Mouse (Mus musculus) forebrain, embryonic 12.5 days (tissue): ENCODE measurements around the gene Ntm. TPM values are rescaled to one million over a fixed set of nuclear protein-coding genes. Genes with fewer than 3 reads are reported as not detected.

Experiments
- ATAC-seq: fragments of 200-750 bp; cut with Nextera tagmentation; 2 replicates; pipeline ENCODE4 v1.8.0; 2017; ENCODE audit warnings: moderate TSS enrichment; ENCODE audit not compliant: low FRiP score
- H3K27ac ChIP-seq: fragments of 300-500 bp; sonication (generic); 2 replicates; pipeline ENCODE4 v1.5.1; 2016; ENCODE audit warnings: mild to moderate bottlenecking
- H3K27me3 ChIP-seq: fragments of 300-500 bp; sonication (generic); 2 replicates; pipeline ENCODE4 v1.6.1; 2016; ENCODE audit warnings: mild to moderate bottlenecking
- H3K36me3 ChIP-seq: fragments of 300-500 bp; sonication (generic); replicated peaks from 2 replicates; pipeline ENCODE4 v1.6.1; 2016; ENCODE audit warnings: mild to moderate bottlenecking
- H3K4me1 ChIP-seq: fragments of 300-500 bp; sonication (generic); 2 replicates; pipeline ENCODE4 v1.6.1; 2016
- H3K4me2 ChIP-seq: fragments of 300-500 bp; sonication (generic); 2 replicates; pipeline ENCODE4 v1.6.1; 2016; ENCODE audit warnings: mild to moderate bottlenecking, moderate library complexity
- H3K4me3 ChIP-seq: fragments of 300-500 bp; sonication (generic); replicated peaks from 2 replicates; pipeline ENCODE4 v1.5.1; 2016; ENCODE audit warnings: mild to moderate bottlenecking
- H3K9ac ChIP-seq: fragments of 300-500 bp; sonication (generic); 2 replicates; pipeline ENCODE4 v1.6.1; 2016; ENCODE audit warnings: mild to moderate bottlenecking
- H3K9me3 ChIP-seq: fragments of 300-500 bp; sonication (generic); 2 replicates; pipeline ENCODE4 v1.6.1; 2016
- WGBS: fragments of 180-500 bp; shearing (Covaris S2); methylation state at CpG from one replicate; pipeline ENCODE4 v1.1.7; 2016; 5-methylcytosine and 5-hydroxymethylcytosine counted together
- polyA plus RNA-seq: library from polyadenylated mRNA; unstranded; fragments of >200 nt; fragmentation: Nextera tagmentation; extraction: Ambion mirVana; gene quantifications from 2 replicates; pipeline ENCODE4 v1.2.1, GENCODE M21; 2016

The Ntm gene
- polyA plus RNA-seq, 1 experiment from 2014 or later, result 34.6 TPM

- Histone ChIP-seq H3K9ac (no peak overlapping the region), H3K4me3 (no peak overlapping the region), H3K4me2 (no peak overlapping the region), H3K4me1 (peaks cover 14% of the 10 kb centered on the region), H3K27ac (no peak overlapping the region), H3K9me3 (no peaks in the 10 kb centered on the region), H3K36me3 (no peaks in the 10 kb centered on the region), H3K27me3 (peaks cover 17% of the 10 kb centered on the region)
- ATAC-seq, result no peak
- WGBS, result 90% methylated on average over 4 of the region's 4 CpGs
These were observed 199.6 kb downstream of the Ntm start for GRCm38 (mm10) chr9:29763338-29763737.

- Histone ChIP-seq H3K9ac (no peak overlapping the region), H3K4me2 (no peak overlapping the region), H3K27ac (no peak overlapping the region), H3K4me3 (no peak overlapping the region), H3K9me3 (no peaks in the 10 kb centered on the region), H3K4me1 (peaks cover 14% of the 10 kb centered on the region), H3K36me3 (no peaks in the 10 kb centered on the region), H3K27me3 (peaks cover 17% of the 10 kb centered on the region)
- ATAC-seq, result no peak
- WGBS, result 28% methylated on average over 8 of the region's 8 CpGs
These were observed 200.9 kb downstream of the Ntm start for GRCm38 (mm10) chr9:29761952-29762586.

- Histone ChIP-seq H3K9me3 (no peaks in the 10 kb centered on the region), H3K27me3 (peaks cover 17% of the 10 kb centered on the region), H3K4me1 (peaks cover 11% of the 10 kb centered on the region), H3K9ac (no peak overlapping the region), H3K36me3 (no peaks in the 10 kb centered on the region), H3K27ac (no peak overlapping the region), H3K4me2 (no peak overlapping the region), H3K4me3 (no peak overlapping the region)
- 81% methylated on average over 5 of the region's 5 CpGs for WGBS
- ATAC-seq, result no peak
These were observed 201.4 kb downstream of the Ntm start for GRCm38 (mm10) chr9:29761511-29761910.

DNA sequence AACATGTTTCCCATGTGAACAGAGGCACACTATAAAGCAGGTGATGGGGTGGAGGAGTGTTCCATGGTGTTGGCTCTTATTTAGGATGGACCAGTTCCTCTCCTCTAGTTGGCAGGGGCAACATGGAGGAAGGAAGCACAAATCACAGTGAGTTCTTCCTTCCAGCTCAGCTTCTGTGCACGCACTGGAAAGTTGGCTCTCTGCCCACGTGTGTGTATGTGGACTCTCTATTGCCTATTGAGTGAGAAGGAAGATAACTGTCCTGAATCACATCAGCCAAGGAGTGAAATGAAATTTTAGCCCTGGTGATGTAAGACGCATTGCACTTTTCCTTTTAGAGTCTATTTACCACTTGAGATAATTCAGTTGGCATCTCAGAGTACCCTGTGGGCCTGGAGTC lies 203.0 kb downstream of the Ntm start:
- Histone ChIP-seq H3K27me3 (peaks cover 17% of the 10 kb centered on the region), H3K36me3 (no peaks in the 10 kb centered on the region), H3K4me3 (no peak overlapping the region), H3K27ac (no peak overlapping the region), H3K4me1 (peaks cover 11% of the 10 kb centered on the region), H3K9ac (no peak overlapping the region), H3K4me2 (no peak overlapping the region), H3K9me3 (no peaks in the 10 kb centered on the region)
- no peak for ATAC-seq
- 87% methylated on average over 3 of the region's 3 CpGs for WGBS

- Histone ChIP-seq H3K4me2 (no peak overlapping the region), H3K4me1 (peaks cover 11% of the 10 kb centered on the region), H3K27ac (no peak overlapping the region), H3K9ac (no peak overlapping the region), H3K36me3 (no peaks in the 10 kb centered on the region), H3K9me3 (no peaks in the 10 kb centered on the region), H3K4me3 (no peak overlapping the region), H3K27me3 (peaks cover 17% of the 10 kb centered on the region)
- ATAC-seq, result no peak
- 86% methylated on average over 2 of the region's 2 CpGs for WGBS
These were observed 203.9 kb downstream of the Ntm start for GRCm38 (mm10) chr9:29759060-29759459.

GRCm38 (mm10) chr9:29754374-29754773 lies 208.6 kb downstream of the Ntm start:
- Histone ChIP-seq H3K27me3 (no peaks in the 10 kb centered on the region), H3K9me3 (no peaks in the 10 kb centered on the region)
- no peak for ATAC-seq

GRCm38 (mm10) chr9:29751396-29751795 lies 211.5 kb downstream of the Ntm start:
- Histone ChIP-seq H3K4me3 (no peak overlapping the region), H3K27ac (no peak overlapping the region), H3K9ac (no peak overlapping the region), H3K4me1 (peaks cover 20% of the 10 kb centered on the region), H3K4me2 (no peak overlapping the region), H3K36me3 (no peaks in the 10 kb centered on the region), H3K9me3 (no peaks in the 10 kb centered on the region), H3K27me3 (no peaks in the 10 kb centered on the region; the same call in 1 of the 2 replicates)
- WGBS, result 26% methylated on average over 1 of the region's 1 CpGs
- no peak for ATAC-seq

More at GRCm38 (mm10) chr9:29754374-29754773, 208.6 kb downstream of the Ntm start:
- Histone ChIP-seq H3K4me3 (no peak overlapping the region), H3K4me1 (peaks cover 20% of the 10 kb centered on the region), H3K27ac (no peak overlapping the region), H3K9ac (no peak overlapping the region), H3K4me2 (no peak overlapping the region), H3K36me3 (no peaks in the 10 kb centered on the region)

DNA sequence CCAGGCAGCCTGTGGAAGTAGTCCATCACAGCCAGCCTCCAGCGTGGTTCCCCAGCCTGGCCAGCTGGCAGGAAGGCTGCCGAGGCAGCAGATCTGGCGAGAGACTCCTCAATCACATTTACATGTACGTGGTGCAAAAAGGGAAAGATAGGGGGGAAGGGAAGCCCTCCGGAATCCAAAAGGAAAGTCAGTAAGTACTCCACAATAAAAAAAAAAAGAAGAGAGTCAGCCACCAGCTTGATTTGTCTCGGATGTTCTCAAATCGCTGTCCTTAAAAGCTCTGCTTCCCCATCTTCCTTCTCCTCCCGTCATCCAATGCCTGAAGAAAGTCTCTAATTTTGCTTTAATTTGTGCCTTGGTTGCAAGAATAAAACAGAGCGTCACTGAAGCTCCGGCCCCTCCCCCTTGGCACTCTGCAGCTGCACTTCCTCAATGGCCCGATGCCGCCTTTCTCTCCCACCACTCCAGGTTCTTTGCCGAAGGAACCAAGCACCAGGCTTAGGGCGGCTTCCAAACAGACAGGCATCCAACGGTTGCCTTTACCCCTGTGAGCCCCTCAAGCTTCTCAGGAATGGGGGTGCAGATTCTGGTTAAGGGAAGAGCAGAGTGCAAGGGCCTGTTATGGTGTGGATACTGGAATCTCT lies 212.4 kb downstream of the Ntm start:
- peak overlapping the region; percentile 23 for H3K4me3 ChIP-seq
- no peak overlapping the region for H3K9ac ChIP-seq
- peaks cover 20% of the 10 kb centered on the region for H3K4me1 ChIP-seq
- ATAC-seq, result peak; percentile 61
- no peaks in the 10 kb centered on the region for H3K36me3 ChIP-seq
- WGBS, result 14% methylated on average over 15 of the region's 15 CpGs
- peak overlapping the region; percentile 50 for H3K4me2 ChIP-seq
- H3K27ac ChIP-seq, result peak overlapping the region; percentile 56; the same call in 1 of the 2 replicates
- no peaks in the 10 kb centered on the region for H3K9me3 ChIP-seq
- no peaks in the 10 kb centered on the region; the same call in 1 of the 2 replicates for H3K27me3 ChIP-seq

DNA sequence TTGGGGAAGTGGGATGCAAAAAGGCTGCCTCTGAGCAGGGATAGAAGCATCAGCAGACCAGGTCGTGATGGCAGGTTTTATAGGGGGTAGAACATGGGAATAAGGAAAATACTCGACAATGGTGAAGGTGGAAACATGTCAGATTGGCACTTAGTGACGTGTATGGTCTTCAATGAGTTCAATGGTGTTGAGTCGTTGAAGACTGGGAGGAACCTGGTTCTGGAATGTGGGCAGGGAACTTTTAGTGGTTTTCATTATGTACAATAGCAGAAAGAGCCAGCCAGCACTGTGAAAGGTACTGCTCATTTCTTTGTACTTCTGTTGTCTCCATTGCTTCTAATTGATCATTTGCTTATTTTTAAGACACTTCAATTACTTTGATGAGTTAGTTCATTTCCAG lies 214.9 kb downstream of the Ntm start:
- Histone ChIP-seq H3K9me3 (no peaks in the 10 kb centered on the region), H3K4me3 (no peak overlapping the region), H3K27me3 (no peaks in the 10 kb centered on the region; the same call in 1 of the 2 replicates), H3K36me3 (no peaks in the 10 kb centered on the region), H3K9ac (no peak overlapping the region), H3K4me1 (peaks cover 20% of the 10 kb centered on the region), H3K4me2 (no peak overlapping the region), H3K27ac (no peak overlapping the region)
- 72% methylated on average over 4 of the region's 4 CpGs for WGBS
- no peak for ATAC-seq

- no peaks in the 10 kb centered on the region for H3K4me1 ChIP-seq
- H3K27ac ChIP-seq, result no peak overlapping the region
- no peak overlapping the region for H3K4me2 ChIP-seq
- no peak for ATAC-seq
- 83% methylated on average over 9 of the region's 9 CpGs for WGBS
- H3K4me3 ChIP-seq, result no peak overlapping the region
- 0 out of 2 replicates have a peak, but pooled peaks cover 4% of the 10 kb centered on the region for H3K27me3 ChIP-seq
- no peaks in the 10 kb centered on the region for H3K9me3 ChIP-seq
- no peaks in the 10 kb centered on the region for H3K36me3 ChIP-seq
- H3K9ac ChIP-seq, result no peak overlapping the region
These were observed 224.0 kb downstream of the Ntm start for GRCm38 (mm10) chr9:29738835-29739526.

- H3K36me3 ChIP-seq, result no peaks in the 10 kb centered on the region
- no peak overlapping the region for H3K4me2 ChIP-seq
- H3K27ac ChIP-seq, result no peak overlapping the region
- no peaks in the 10 kb centered on the region for H3K4me1 ChIP-seq
- no peak for ATAC-seq
- H3K9ac ChIP-seq, result no peak overlapping the region
- WGBS, result 37% methylated on average over 3 of the region's 3 CpGs
- H3K4me3 ChIP-seq, result no peak overlapping the region
- H3K27me3 ChIP-seq, result no peaks in the 10 kb centered on the region
- H3K9me3 ChIP-seq, result no peaks in the 10 kb centered on the region
These were observed 226.9 kb downstream of the Ntm start for GRCm38 (mm10) chr9:29736031-29736430.

GRCm38 (mm10) chr9:29732895-29733294 lies 230.0 kb downstream of the Ntm start:
- no peaks in the 10 kb centered on the region for H3K36me3 ChIP-seq
- no peaks in the 10 kb centered on the region for H3K27me3 ChIP-seq
- no peak overlapping the region for H3K27ac ChIP-seq
- no peak for ATAC-seq
- H3K9ac ChIP-seq, result no peak overlapping the region
- H3K4me3 ChIP-seq, result no peak overlapping the region
- WGBS, result 78% methylated on average over 3 of the region's 3 CpGs
- no peak overlapping the region for H3K4me2 ChIP-seq
- peaks cover 7% of the 10 kb centered on the region for H3K4me1 ChIP-seq
- no peaks in the 10 kb centered on the region for H3K9me3 ChIP-seq
